Mouse (Mus musculus) megakaryocyte, embryonic 14.5 days (primary cell): ENCODE results near the gene Rpl13.

Experiments
- FLI1 ChIP-seq: IDR thresholded peaks from 2 replicates; pipeline ENCODE4 v1.6.1; 2012; ENCODE audit warnings: low read length, inconsistent platforms, mixed read lengths
- GATA1 ChIP-seq: IDR thresholded peaks from 3 replicates; pipeline ENCODE4 v1.6.1; 2012; ENCODE audit warnings: mixed read lengths, low read length, inconsistent platforms, borderline replicate concordance

- no peak for TF ChIP-seq GATA1
- no peak for TF ChIP-seq FLI1
Observed at GRCm38 (mm10) chr8:123101244-123101643, 906 bp upstream of the Rpl13 start.
